Mouse (Mus musculus): ENCODE measurements around the gene Rora. TPM values are rescaled to one million over a fixed set of nuclear protein-coding genes. Genes with fewer than 3 reads are reported as not detected.

Gene Rora
- total RNA-seq, 2 experiments from 2014 or later = 1.3 to 1.9 TPM

GRCm38 (mm10) chr9:68745931-68746646 lies 92.5 kb downstream of the Rora start:
- ATAC-seq (ENCODE audit: poor library complexity, severe bottlenecking) = no peak

- ATAC-seq (ENCODE audit: poor library complexity, severe bottlenecking) = no peak
These were observed 103.4 kb downstream of the Rora start for GRCm38 (mm10) chr9:68756976-68757375.

DNA sequence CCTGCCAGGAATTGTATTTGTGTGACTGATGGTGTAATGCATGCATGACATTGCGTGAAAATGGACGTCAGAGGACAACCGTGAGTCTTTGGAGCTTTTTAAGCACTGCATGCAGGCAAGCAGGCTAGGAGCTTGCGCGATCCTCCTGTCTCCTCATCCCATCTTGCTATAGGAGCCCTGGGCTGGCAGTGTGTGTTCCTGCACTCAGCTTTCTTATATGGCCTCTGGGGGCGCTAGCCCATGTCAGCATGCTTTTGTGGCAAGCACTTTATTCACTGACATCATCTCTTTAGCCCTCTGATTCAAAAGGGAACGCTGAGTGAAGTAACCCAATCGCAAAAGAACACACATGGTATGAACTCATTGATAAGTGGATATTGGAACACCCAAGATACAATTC lies 105.7 kb downstream of the Rora start:
- no peak for ATAC-seq (ENCODE audit: poor library complexity, severe bottlenecking)

- ATAC-seq (ENCODE audit: poor library complexity, severe bottlenecking) = no peak
These were observed 106.7 kb downstream of the Rora start for GRCm38 (mm10) chr9:68760329-68760728.

- ATAC-seq (ENCODE audit: poor library complexity, severe bottlenecking) = no peak
These were observed 107.3 kb downstream of the Rora start for GRCm38 (mm10) chr9:68760876-68761275.

- ATAC-seq (ENCODE audit: poor library complexity, severe bottlenecking) = no peak
These were observed 108.1 kb downstream of the Rora start for GRCm38 (mm10) chr9:68761672-68762071.

GRCm38 (mm10) chr9:68765595-68765994 lies 112.0 kb downstream of the Rora start:
- ATAC-seq (ENCODE audit: poor library complexity, severe bottlenecking) = no peak

DNA sequence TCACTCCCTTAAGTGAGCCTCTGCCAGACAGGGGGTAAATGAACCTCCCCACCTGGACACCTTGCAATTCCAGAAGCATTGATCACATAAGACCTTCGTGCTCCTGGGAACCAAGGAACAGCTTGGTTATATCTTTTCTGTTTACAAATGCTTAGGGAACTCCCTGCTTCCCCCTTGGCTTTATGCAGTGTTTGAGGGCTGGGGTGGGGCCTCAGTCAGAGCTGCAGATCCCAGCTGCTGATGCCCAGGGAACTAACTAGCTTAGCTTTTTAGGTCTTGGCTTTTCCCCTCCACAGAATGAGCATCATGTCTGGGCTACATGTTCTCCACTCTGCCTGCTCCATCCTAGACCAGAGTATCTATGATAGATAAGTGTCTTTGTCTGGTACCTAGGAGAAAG lies 116.1 kb downstream of the Rora start:
- no peak for ATAC-seq (ENCODE audit: poor library complexity, severe bottlenecking)

DNA sequence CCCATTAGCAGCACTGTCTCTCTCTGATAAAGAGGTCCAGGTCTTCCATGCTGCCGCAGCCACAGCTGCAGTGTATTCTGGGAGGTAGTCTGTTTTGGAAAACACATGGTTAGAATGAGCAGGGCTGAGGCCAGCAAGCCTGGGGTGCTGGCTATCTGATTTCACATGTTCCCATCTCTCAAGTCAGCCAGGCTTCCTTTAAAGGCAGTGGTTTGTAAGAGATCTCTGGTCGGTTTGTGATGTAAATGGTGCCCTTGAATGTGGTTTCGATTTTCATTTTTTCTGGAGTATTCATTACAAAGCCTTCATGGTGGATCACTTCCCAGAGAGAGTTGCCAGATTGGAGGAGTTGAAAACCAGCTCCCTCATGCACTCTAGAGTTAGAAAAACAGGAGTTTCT lies 117.8 kb downstream of the Rora start:
- ATAC-seq (ENCODE audit: poor library complexity, severe bottlenecking) = no peak

DNA sequence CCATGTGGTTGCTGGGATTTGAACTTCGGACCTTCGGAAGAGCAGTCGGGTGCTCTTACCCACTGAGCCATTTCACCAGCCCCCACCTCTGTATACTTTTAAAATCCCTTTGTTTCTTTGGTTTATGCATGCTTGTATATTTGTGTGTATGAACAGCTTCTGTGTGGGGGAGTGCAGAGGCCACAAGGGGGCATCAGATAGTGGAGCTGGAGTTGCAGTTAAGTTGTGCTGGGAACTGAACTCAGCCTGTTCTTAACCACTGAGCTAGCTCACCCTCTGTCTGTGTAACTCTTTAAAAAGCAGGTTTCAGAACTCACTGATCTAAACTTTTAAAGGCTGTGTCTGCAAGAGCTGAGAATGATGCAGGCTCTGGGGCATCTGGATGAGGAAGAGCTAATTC lies 120.2 kb downstream of the Rora start:
- no peak for ATAC-seq (ENCODE audit: poor library complexity, severe bottlenecking)

DNA sequence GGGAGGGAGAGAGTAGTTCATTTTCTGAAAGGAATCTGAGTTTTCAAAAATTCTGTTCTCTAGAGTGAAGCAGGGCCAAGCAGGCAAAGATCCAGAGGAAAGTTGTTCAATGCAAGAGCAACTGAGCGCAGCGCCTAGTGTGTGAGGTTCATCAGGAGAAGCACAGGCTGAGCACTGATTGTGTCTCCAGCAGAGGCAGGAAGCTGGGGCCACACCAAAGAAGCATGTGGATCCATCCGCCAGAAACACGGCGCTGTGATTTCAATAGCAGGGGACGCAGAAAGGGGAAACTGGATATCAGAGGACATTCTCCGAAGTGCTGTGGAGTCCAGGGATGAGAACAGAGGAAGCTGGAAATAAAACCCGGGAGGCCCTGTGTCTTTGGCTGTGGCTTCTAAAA lies 128.4 kb downstream of the Rora start:
- no peak for ATAC-seq (ENCODE audit: poor library complexity, severe bottlenecking)

DNA sequence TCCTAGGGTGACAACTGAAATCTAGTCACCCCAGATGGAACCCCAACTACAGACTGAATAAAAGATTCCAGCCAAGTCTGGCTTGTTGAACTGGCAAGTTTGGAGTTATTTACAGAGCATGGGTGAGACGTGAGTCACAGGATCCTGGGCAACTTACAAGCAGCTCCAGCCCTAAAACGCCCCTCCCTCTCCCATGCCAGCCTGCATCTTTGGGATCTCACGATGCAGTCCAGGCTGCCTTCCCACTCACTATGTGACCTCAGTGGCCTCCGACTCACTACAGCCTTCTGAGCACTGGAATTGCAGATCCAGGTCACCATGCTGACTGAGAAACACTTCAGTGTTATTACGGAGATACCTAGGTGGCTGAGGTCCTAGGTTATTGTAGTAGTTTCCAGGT lies 129.0 kb downstream of the Rora start:
- ATAC-seq (ENCODE audit: poor library complexity, severe bottlenecking) = no peak

- no peak for ATAC-seq (ENCODE audit: poor library complexity, severe bottlenecking)
These were observed 129.7 kb downstream of the Rora start for GRCm38 (mm10) chr9:68783246-68783645.

- no peak for ATAC-seq (ENCODE audit: poor library complexity, severe bottlenecking)
These were observed 133.2 kb downstream of the Rora start for GRCm38 (mm10) chr9:68786614-68787293.

DNA sequence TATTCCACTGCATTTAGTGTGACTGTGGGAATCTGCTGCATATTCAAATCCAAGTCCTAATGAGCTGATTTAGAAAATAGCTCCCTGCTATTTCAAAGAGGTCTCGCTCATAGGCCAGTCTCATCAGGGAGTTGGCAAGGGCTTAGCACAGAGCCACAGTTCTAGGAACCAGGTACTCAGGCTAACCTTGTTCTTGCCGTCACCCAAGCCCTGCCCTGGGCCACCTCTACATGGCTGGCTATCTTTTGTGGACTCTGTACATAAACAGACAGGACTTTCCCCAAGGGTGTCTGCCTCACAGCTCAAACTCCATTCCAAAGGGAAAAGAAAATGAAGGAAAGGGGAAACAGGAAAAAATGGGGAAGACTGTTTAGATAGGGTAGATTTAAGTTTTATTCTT lies 134.1 kb downstream of the Rora start:
- no peak for ATAC-seq (ENCODE audit: poor library complexity, severe bottlenecking)

- no peak for ATAC-seq (ENCODE audit: poor library complexity, severe bottlenecking)
These were observed 137.3 kb downstream of the Rora start for GRCm38 (mm10) chr9:68790922-68791321.

GRCm38 (mm10) chr9:68791982-68792540 lies 138.5 kb downstream of the Rora start:
- no peak for ATAC-seq (ENCODE audit: poor library complexity, severe bottlenecking)

DNA sequence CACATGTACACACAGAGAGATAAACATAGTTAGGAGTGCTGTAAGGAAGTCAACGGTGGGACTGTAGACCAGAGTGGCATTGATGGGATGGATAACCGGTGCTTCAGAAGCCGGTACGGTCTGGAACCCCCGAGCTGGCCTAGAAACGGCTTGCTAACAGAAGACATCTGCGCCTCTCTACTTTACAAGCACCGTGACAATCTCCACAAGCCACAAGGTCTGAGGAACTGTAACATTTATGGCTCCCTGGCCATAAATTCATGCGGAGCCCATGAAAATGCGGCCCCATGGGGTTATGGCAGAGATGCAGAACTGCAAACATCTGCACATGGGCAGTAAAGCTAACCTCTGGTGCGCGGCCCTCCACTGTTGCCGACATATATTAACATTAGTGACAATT lies 141.7 kb downstream of the Rora start:
- ATAC-seq (ENCODE audit: poor library complexity, severe bottlenecking) = no peak

DNA sequence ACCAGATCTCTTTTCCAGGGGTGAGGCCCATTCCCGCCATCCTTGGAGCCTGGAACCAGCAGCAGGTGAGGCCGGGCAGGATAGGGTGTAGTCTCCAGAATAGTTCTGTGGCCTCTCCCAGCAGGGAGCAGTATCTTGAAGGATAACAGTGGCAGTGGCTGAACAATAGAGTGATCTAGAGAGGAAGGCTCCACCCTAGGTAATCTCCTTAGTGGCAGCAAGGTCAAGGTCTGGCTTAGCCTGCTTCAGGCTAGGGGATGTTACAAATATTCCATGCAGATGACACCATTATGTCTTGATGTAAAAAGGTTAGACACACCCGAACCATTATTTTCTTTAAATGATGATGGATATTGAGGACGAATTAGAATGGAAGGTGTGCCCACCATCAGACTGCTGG lies 144.6 kb downstream of the Rora start:
- ATAC-seq (ENCODE audit: poor library complexity, severe bottlenecking) = no peak

DNA sequence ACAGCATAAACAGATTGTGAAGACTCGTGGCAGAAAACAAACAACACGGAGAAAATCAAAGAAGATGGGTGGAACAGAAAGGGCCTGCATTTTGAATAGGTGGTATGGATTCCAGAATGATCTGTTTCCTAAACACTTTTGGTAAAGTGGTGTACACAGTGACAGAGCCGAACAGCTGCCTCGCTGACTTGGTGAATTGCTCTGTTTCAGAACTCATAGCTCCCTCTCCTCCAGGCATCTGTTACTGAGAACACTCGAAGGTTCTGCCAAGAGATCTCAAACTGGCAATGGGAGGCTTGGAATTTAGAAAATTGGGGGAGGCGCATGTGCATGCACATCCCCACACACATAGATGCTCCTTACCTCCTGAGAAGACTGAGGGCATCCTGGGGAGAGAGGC lies 145.5 kb downstream of the Rora start:
- ATAC-seq (ENCODE audit: poor library complexity, severe bottlenecking) = no peak

DNA sequence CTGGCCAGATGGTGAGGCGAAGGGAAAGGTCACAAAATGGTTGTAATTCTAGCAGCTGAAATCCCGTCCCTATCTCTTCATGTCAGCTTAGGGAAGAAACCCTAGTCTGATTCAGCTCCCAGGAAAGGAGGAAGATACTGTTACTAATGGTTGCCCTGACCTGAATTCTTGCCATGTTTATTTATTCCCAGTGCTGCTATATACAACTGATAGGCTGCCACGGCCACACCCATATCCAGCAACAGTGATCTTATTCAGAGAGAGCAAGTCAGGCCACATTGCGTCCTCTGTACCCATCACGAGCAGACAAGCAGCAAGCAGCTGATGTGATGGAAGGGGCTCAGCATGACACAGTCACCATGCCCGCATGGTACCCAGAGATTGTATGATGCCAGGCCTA lies 150.6 kb downstream of the Rora start:
- ATAC-seq (ENCODE audit: poor library complexity, severe bottlenecking) = no peak

DNA sequence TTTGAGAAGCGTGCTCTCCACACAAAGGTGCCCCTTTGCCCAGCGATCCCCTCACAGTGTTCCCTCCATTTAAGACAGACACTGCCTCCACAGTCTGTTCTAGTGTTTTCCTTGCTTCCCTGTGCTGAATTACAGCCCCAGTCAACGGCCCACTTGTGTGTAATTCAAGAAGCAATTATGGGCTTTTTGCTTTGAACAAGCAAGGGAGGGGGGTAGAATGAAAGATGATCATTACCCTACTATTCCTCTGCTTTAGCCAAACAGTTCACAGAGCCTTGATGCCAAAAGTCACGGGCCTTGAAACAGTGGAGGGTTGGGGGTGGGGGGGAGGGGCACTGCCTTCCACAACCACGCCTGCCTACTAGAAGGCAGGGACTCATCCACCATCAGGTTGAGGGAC lies 152.2 kb downstream of the Rora start:
- no peak for ATAC-seq (ENCODE audit: poor library complexity, severe bottlenecking)
